9 mouse cellular contexts compared by ENCODE assay signal in the genomic region with DNA sequence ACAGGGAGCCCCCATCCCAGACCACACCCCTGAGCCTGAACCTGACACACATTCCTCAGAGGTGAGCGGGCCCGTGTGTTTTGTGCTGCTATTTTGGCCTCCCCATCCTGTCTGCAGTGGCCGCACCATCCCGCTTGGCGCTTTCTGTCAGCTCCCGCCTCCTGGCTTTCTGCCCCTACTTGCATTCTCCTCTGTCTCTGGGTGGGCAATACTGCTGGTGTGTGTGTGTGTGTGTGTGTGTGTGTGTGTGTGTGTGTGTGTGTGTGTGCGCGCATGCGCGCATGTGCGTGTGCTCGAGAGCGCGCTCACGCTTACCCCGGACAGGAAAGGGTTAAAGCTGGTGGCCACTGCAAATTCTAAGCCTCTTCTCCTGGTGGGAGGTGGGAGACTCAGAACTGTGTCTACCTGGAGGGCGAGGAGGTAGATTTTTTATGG. TPM values are rescaled to one million over a fixed set of nuclear protein-coding genes. Genes with fewer than 3 reads are reported as not detected.
DNase-seq lines count a peak whose midpoint lies in the region; ATAC-seq and TF ChIP-seq lines count a peak whose summit lies in the region.
"Had no signal": no experiment of that assay in that cellular context is flagged by ENCODE, and none has a peak within 500 bp of the region (broad histone marks: within the 10 kb centered on the region; RNA-seq: fewer than 3 reads in every experiment).

No protein-coding gene starts in this region.

- H3K4me3 ChIP-seq in forebrain, postnatal 0 days (ENCODE audit: low read depth, low read length): peak overlapping the region; percentile 17; the same call in 1 of the 2 replicates
- H3K4me3 ChIP-seq in kidney, embryonic 14.5 days (ENCODE audit: low read length): peak overlapping the region; percentile 27

- peak overlapping the region; percentile 93 for H3K4me2 ChIP-seq in forebrain, postnatal 0 days (ENCODE audit: low read depth)
- H3K4me2 ChIP-seq in kidney, embryonic 14.5 days (replicated peaks; ENCODE audit: low read depth, low read length): peak overlapping the region; percentile 88

- peak overlapping the region; percentile 0; the same call in 1 of the 2 replicates for H3K9ac ChIP-seq in forebrain, postnatal 0 days
- peak overlapping the region; percentile 42 for H3K9ac ChIP-seq in kidney, embryonic 14.5 days (ENCODE audit: low read depth, low read length)

- DNase-seq in kidney, adult 18-20 months: peak; percentile 48
- DNase-seq in kidney, adult 11 months: no peak
- peak; percentile 61 to 63 for DNase-seq in cerebellum, adult 18-20 months
- peak; percentile 66 for DNase-seq in forebrain, postnatal 0 days
- DNase-seq in lung, postnatal 4 days: peak; percentile 65 to 81
- DNase-seq in ovary, postnatal 10 days (ENCODE audit: low spot score): no peak
- no peak for DNase-seq in left cerebral cortex, adult 8-10 months (ENCODE audit: low spot score in 2 of 2)

- H3K9me3 ChIP-seq in forebrain, postnatal 0 days (ENCODE audit: low read length): no peaks in the 10 kb centered on the region
- no peaks in the 10 kb centered on the region for H3K9me3 ChIP-seq in kidney, embryonic 14.5 days (ENCODE audit: control insufficient read depth, low read length)

- peak overlapping the region; percentile 76 for H3K27ac ChIP-seq in forebrain, postnatal 0 days (ENCODE audit: low read depth, low read length)
- peak overlapping the region; percentile 87 for H3K27ac ChIP-seq in kidney, embryonic 14.5 days (ENCODE audit: low read depth, low read length)

- peaks cover 57% of the 10 kb centered on the region for H3K4me1 ChIP-seq in forebrain, postnatal 0 days (ENCODE audit: insufficient read depth)
- peaks cover 96% of the 10 kb centered on the region for H3K4me1 ChIP-seq in kidney, embryonic 14.5 days (ENCODE audit: control insufficient read depth, insufficient read depth, low read length)

- H3K36me3 ChIP-seq in forebrain, postnatal 0 days (ENCODE audit: insufficient read depth): 0 out of 2 replicates have a peak, but pooled peaks cover 3% of the 10 kb centered on the region
- H3K36me3 ChIP-seq in kidney, embryonic 14.5 days (ENCODE audit: control insufficient read depth, insufficient read depth, low read length): no peaks in the 10 kb centered on the region; the same call in 1 of the 2 replicates

- 6% methylated on average over 13 of the region's 17 CpGs for WGBS in forebrain, postnatal 0 days
- WGBS in kidney, embryonic 14.5 days: 8% methylated on average over 17 of the region's 17 CpGs

- no peak for TF ChIP-seq CTCF in forebrain, postnatal 0 days (IDR thresholded peaks at IDR 0.05; ENCODE audit: low read depth)

- no peaks in the 10 kb centered on the region for H3K27me3 ChIP-seq in forebrain, postnatal 0 days (ENCODE audit: insufficient read depth, low read length)
- no peaks in the 10 kb centered on the region for H3K27me3 ChIP-seq in kidney, embryonic 14.5 days (ENCODE audit: control insufficient read depth, insufficient read depth, low read length)

- ATAC-seq in forebrain, postnatal 0 days: peak; percentile 40; the same call in 1 of the 2 replicates
- ATAC-seq in kidney, embryonic 14.5 days (ENCODE audit: low FRiP score, low TSS enrichment): no peak

RNA-seq across cellular contexts. Expression of gene Bcl9l, which starts 7.0 kb away (rescaled TPM):
- total RNA-seq in forebrain, postnatal 0 days (2014; rRNA removed): 29.2 and 38.7 TPM in 2 replicates
- 9.3 and 13.0 TPM in 2 replicates for polyA plus RNA-seq in forebrain, postnatal 0 days (2015; fragmentation: Nextera tagmentation; extraction: Ambion mirVana)
- polyA plus RNA-seq in kidney, embryonic 14.5 days (2014; fragmentation: Nextera tagmentation; extraction: Ambion mirVana): 14.5 and 14.6 TPM in 2 replicates
- total RNA-seq in left cerebral cortex, adult 8-10 months (2022): 10 to 100 TPM; 60.4 to 67.8 (median 61.9) TPM

RNA-seq across cellular contexts. Expression of gene Upk2, which starts 34.9 kb away (rescaled TPM):
- total RNA-seq in forebrain, postnatal 0 days (2014; rRNA removed): not detected in 2 replicates
- polyA plus RNA-seq in forebrain, postnatal 0 days (2015; fragmentation: Nextera tagmentation; extraction: Ambion mirVana): not detected in 2 replicates
- polyA plus RNA-seq in kidney, embryonic 14.5 days (2014; fragmentation: Nextera tagmentation; extraction: Ambion mirVana): 0.30 and 0.39 TPM in 2 replicates
- total RNA-seq in left cerebral cortex, adult 8-10 months (2022): not detected
- total RNA-seq: MEL had no signal

RNA-seq across cellular contexts. Expression of gene Foxr1, which starts 48.7 kb away (rescaled TPM):
- total RNA-seq in forebrain, postnatal 0 days (2014; rRNA removed): not detected in 2 replicates
- not detected in 2 replicates for polyA plus RNA-seq in forebrain, postnatal 0 days (2015; fragmentation: Nextera tagmentation; extraction: Ambion mirVana)
- polyA plus RNA-seq in kidney, embryonic 14.5 days (2014; fragmentation: Nextera tagmentation; extraction: Ambion mirVana): not detected in 2 replicates
- not detected for total RNA-seq in left cerebral cortex, adult 8-10 months (2022)

Comparison
In these comparisons a context has a peak if more than half of its experiments do, and no peak if none do; other contexts are left out.
1. DNase-seq: peak in kidney, adult 18-20 months (single experiment), cerebellum, adult 18-20 months (2 of 2), forebrain, postnatal 0 days (single experiment) and lung, postnatal 4 days (2 of 2); none in kidney, adult 11 months (single experiment), ovary, postnatal 10 days (single experiment) and left cerebral cortex, adult 8-10 months (0 of 2).